Mouse (Mus musculus) embryonic facial prominence, embryonic 10.5 days (tissue): Measurements from ENCODE around the gene Npr2. TPM values are rescaled to one million over a fixed set of nuclear protein-coding genes. Genes with fewer than 3 reads are reported as not detected.
A peak's percentile ranks its signal among the peaks of the same experiment; 100 is the strongest.
"Not testable (repeated sequence)": the region's sequence is repeated elsewhere in the genome, so short reads cannot be mapped to it uniquely, and the experiment has no call there.

Source experiments
- DNase-seq: peaks from one replicate; pipeline ENCODE4 v3.0.0-alpha.2; 2017; ENCODE audit warnings: low spot score
- H3K27ac ChIP-seq: fragments of 300-500 bp; sonication (generic); replicated peaks from 2 replicates; pipeline ENCODE4 v1.5.1; 2016; ENCODE audit warnings: mild to moderate bottlenecking
- H3K27me3 ChIP-seq: fragments of 300-500 bp; sonication (generic); replicated peaks from 2 replicates; pipeline ENCODE4 v1.6.1; 2016; ENCODE audit warnings: low read depth, mild to moderate bottlenecking; ENCODE audit not compliant: poor library complexity, severe bottlenecking
- H3K36me3 ChIP-seq: fragments of 300-500 bp; sonication (generic); replicated peaks from 2 replicates; pipeline ENCODE4 v1.6.1; 2016; ENCODE audit warnings: mild to moderate bottlenecking, moderate library complexity
- H3K4me1 ChIP-seq: fragments of 300-500 bp; sonication (generic); 2 replicates; pipeline ENCODE4 v1.6.1; 2016
- H3K4me3 ChIP-seq: fragments of 300-500 bp; sonication (generic); 2 replicates; pipeline ENCODE4 v1.5.1; 2016; ENCODE audit warnings: mild to moderate bottlenecking, moderate library complexity
- H3K9me3 ChIP-seq: fragments of 300-500 bp; sonication (generic); 2 replicates; pipeline ENCODE4 v1.6.1; 2016; ENCODE audit warnings: mild to moderate bottlenecking
- WGBS: fragments of 180-500 bp; shearing (Covaris S2); methylation state at CpG from one replicate; pipeline ENCODE4 v1.1.7; 2016; 5-methylcytosine and 5-hydroxymethylcytosine counted together
- polyA plus RNA-seq: library from polyadenylated mRNA; unstranded; fragments of >200 nt; fragmentation: Nextera tagmentation; extraction: Ambion mirVana; gene quantifications from 2 replicates; pipeline ENCODE4 v1.2.1, GENCODE M21; 2016

Gene Npr2
- 12.5 and 16.7 TPM in 2 replicates for polyA plus RNA-seq

- Histone ChIP-seq H3K36me3 (no peaks in the 10 kb centered on the region), H3K9me3 (peaks cover 3% of the 10 kb centered on the region; the same call in 1 of the 2 replicates), H3K4me1 (peaks cover 36% of the 10 kb centered on the region), H3K27me3 (peaks cover 34% of the 10 kb centered on the region), H3K4me3 (peak within 1 kb of the TSS; percentile 79), H3K27ac (peak within 1 kb of the TSS; percentile 90)
- 1% methylated on average over 65 of the region's 70 CpGs for whole genome bisulfite sequencing
- peak; percentile 74 for DNase-seq
Measured at GRCm38 (mm10) chr4:43631046-43631955, at the start of gene Npr2. Gene Npr2 (plus strand): TSS chr4:43631935.

- no peak overlapping the region for H3K27ac ChIP-seq
- peaks cover 50% of the 10 kb centered on the region for H3K4me1 ChIP-seq
- no peaks in the 10 kb centered on the region for H3K27me3 ChIP-seq
- 92% methylated on average over 5 of the region's 5 CpGs for WGBS
- H3K4me3 ChIP-seq: no peak overlapping the region
- peaks cover 48% of the 10 kb centered on the region for H3K36me3 ChIP-seq
- DNase-seq: no peak
- no peaks in the 10 kb centered on the region for H3K9me3 ChIP-seq
Measured at GRCm38 (mm10) chr4:43582241-43582640, 49.5 kb upstream of the Npr2 start.

- DNase-seq: no peak
- Histone ChIP-seq H3K27me3 (no peaks in the 10 kb centered on the region), H3K4me1 (peaks cover 45% of the 10 kb centered on the region), H3K27ac (no peak overlapping the region), H3K9me3 (no peaks in the 10 kb centered on the region), H3K4me3 (no peak overlapping the region), H3K36me3 (peaks cover 48% of the 10 kb centered on the region)
- 78% methylated on average over 7 of the region's 7 CpGs for WGBS
Measured at GRCm38 (mm10) chr4:43583421-43583820, 48.3 kb upstream of the Npr2 start.

GRCm38 (mm10) chr4:43584444-43585416 lies 47.0 kb upstream of the Npr2 start, which contains the start of gene Msmp:
Gene Msmp (minus strand): TSS chr4:43584494.
- H3K36me3 ChIP-seq: peaks cover 48% of the 10 kb centered on the region
- H3K9me3 ChIP-seq: no peaks in the 10 kb centered on the region
- DNase-seq: no peak
- H3K27ac ChIP-seq: no peak within 1 kb of the TSS
- 61% methylated on average over 12 of the region's 12 CpGs for WGBS
- no peaks in the 10 kb centered on the region for H3K27me3 ChIP-seq
- H3K4me1 ChIP-seq: peaks cover 39% of the 10 kb centered on the region
- no peak within 1 kb of the TSS for H3K4me3 ChIP-seq

GRCm38 (mm10) chr4:43585682-43586081 lies 46.1 kb upstream of the Npr2 start:
- H3K27ac ChIP-seq: no peak overlapping the region
- peaks cover 33% of the 10 kb centered on the region for H3K4me1 ChIP-seq
- H3K27me3 ChIP-seq: no peaks in the 10 kb centered on the region
- no peak overlapping the region for H3K4me3 ChIP-seq
- peaks cover 42% of the 10 kb centered on the region for H3K36me3 ChIP-seq
- no peaks in the 10 kb centered on the region for H3K9me3 ChIP-seq
- DNase-seq: no peak
- WGBS: 39% methylated on average over 10 of the region's 10 CpGs

- no peak for DNase-seq
- peaks cover 33% of the 10 kb centered on the region for H3K4me1 ChIP-seq
- 75% methylated on average over 8 of the region's 8 CpGs for WGBS
- H3K27ac ChIP-seq: no peak overlapping the region
- no peaks in the 10 kb centered on the region for H3K9me3 ChIP-seq
- peaks cover 34% of the 10 kb centered on the region for H3K36me3 ChIP-seq
- no peak overlapping the region for H3K4me3 ChIP-seq
- no peaks in the 10 kb centered on the region for H3K27me3 ChIP-seq
Measured at GRCm38 (mm10) chr4:43586411-43586810, 45.3 kb upstream of the Npr2 start.

GRCm38 (mm10) chr4:43587681-43588080 lies 44.1 kb upstream of the Npr2 start:
- no peak for DNase-seq

GRCm38 (mm10) chr4:43591543-43591942 lies 40.2 kb upstream of the Npr2 start:
- no peaks in the 10 kb centered on the region for H3K27me3 ChIP-seq
- H3K4me3 ChIP-seq: no peak overlapping the region
- no peak for DNase-seq
- H3K36me3 ChIP-seq: no peaks in the 10 kb centered on the region
- WGBS: 88% methylated on average over 5 of the region's 5 CpGs
- no peaks in the 10 kb centered on the region for H3K9me3 ChIP-seq
- no peak overlapping the region for H3K27ac ChIP-seq
- H3K4me1 ChIP-seq: peaks cover 8% of the 10 kb centered on the region; the same call in 1 of the 2 replicates

More at GRCm38 (mm10) chr4:43587681-43588080, 44.1 kb upstream of the Npr2 start:
- H3K4me1 ChIP-seq: peaks cover 33% of the 10 kb centered on the region
- 52% methylated on average over 7 of the region's 7 CpGs for WGBS
- peaks cover 22% of the 10 kb centered on the region for H3K36me3 ChIP-seq
- no peak overlapping the region for H3K27ac ChIP-seq
- H3K9me3 ChIP-seq: no peaks in the 10 kb centered on the region
- H3K4me3 ChIP-seq: no peak overlapping the region
- H3K27me3 ChIP-seq: no peaks in the 10 kb centered on the region

GRCm38 (mm10) chr4:43591961-43592360 lies 39.8 kb upstream of the Npr2 start:
- no peak for DNase-seq
- Histone ChIP-seq H3K4me3 (no peak overlapping the region), H3K4me1 (peaks cover 8% of the 10 kb centered on the region; the same call in 1 of the 2 replicates), H3K9me3 (no peaks in the 10 kb centered on the region), H3K27me3 (no peaks in the 10 kb centered on the region), H3K36me3 (no peaks in the 10 kb centered on the region), H3K27ac (no peak overlapping the region)
- 78% methylated on average over 3 of the region's 3 CpGs for WGBS

GRCm38 (mm10) chr4:43593453-43593852 lies 38.3 kb upstream of the Npr2 start:
- Histone ChIP-seq H3K9me3 (no peaks in the 10 kb centered on the region), H3K4me1 (0 out of 2 replicates have a peak, but pooled peaks cover 2% of the 10 kb centered on the region), H3K4me3 (no peak overlapping the region), H3K27ac (no peak overlapping the region), H3K27me3 (no peaks in the 10 kb centered on the region), H3K36me3 (no peaks in the 10 kb centered on the region)
- 69% methylated on average over 3 of the region's 3 CpGs for WGBS
- DNase-seq: peak; percentile 7

GRCm38 (mm10) chr4:43596597-43596996 lies 35.1 kb upstream of the Npr2 start:
- not testable (repeated sequence) for H3K27me3 ChIP-seq, H3K4me3 ChIP-seq, H3K9me3 ChIP-seq, H3K27ac ChIP-seq, H3K36me3 ChIP-seq, H3K4me1 ChIP-seq, DNase-seq
- 78% methylated on average over 2 of the region's 2 CpGs for WGBS

- H3K27me3 ChIP-seq: no peaks in the 10 kb centered on the region
- 86% methylated on average over 4 of the region's 4 CpGs for WGBS
- H3K36me3 ChIP-seq: no peaks in the 10 kb centered on the region
- DNase-seq: no peak
- H3K4me3 ChIP-seq: no peak overlapping the region
- no peak overlapping the region for H3K27ac ChIP-seq
- H3K4me1 ChIP-seq: 0 out of 2 replicates have a peak, but pooled peaks cover 2% of the 10 kb centered on the region
- H3K9me3 ChIP-seq: no peaks in the 10 kb centered on the region
Measured at GRCm38 (mm10) chr4:43598200-43598599, 33.5 kb upstream of the Npr2 start.
